Mouse (Mus musculus): ENCODE measurements around the gene Sumo1. TPM values are rescaled to one million over a fixed set of nuclear protein-coding genes. Genes with fewer than 3 reads are reported as not detected.

Gene Sumo1
- total and polyA plus RNA-seq, 3 experiments = 122 to 505 (median 296) TPM

DNA sequence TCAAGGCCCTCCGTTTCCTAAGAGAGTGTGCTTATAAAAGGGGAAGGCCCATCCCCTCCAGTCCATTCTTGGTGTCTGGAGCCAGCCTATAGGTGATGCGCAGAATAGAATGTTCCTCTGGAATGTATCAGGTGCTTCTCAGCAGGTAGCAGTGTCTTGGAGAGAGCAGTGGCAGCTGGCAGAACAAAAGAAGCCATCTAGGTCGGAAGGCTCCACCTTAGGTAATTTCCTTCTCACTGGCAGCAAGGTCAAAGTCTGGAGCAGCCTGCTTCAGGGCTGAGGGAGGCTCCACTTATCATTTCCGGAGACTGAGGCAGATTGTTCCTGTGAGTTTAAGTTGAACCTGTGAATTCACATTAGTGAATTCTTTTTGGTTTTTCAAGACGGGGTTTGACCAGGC, 27.1 kb upstream of the Sumo1 start:
- Histone ChIP-seq H3K4me3 (replicated peaks in 1 of 3; ENCODE audit: low read depth in 2 of 3, low read length in 2 of 3, poor library complexity in 1 of 3) (no peak overlapping the region), H3K9ac (ENCODE audit: insufficient read depth, low read depth) (no peak overlapping the region), H3K27me3 (replicated peaks) (no peaks in the 10 kb centered on the region), H3K79me2 (replicated peaks; ENCODE audit: control insufficient read depth, extremely low read depth, insufficient read depth, poor library complexity, severe bottlenecking) (peaks cover 49% of the 10 kb centered on the region), H3K4me2 (ENCODE audit: insufficient read depth, low read depth, poor library complexity, severe bottlenecking) (no peak overlapping the region), H3K9me3 (replicated peaks; ENCODE audit: low read length) (no peaks in the 10 kb centered on the region), H3K4me1 (ENCODE audit: control insufficient read depth in 1 of 2, insufficient read depth in 2 of 2) (peaks cover 0 to 7% of the 10 kb centered on the region in 2 experiments; a peak in 1 of 4 replicates), H3K36me3 (replicated peaks in 1 of 2; ENCODE audit: control insufficient read depth in 1 of 2, insufficient read depth in 1 of 2, low read length in 1 of 2) (peaks cover 50 to 87% of the 10 kb centered on the region in 2 experiments), H3K27ac (ENCODE audit: insufficient read depth, low read depth) (no peak overlapping the region)
- dilution Hi-C loops (cut with MboI; ENCODE audit: extremely low pct_ligation_motif_present, extremely low pct_unique_long_range_greater_than_20kb, low sequenced_read_pairs) (no loop called here), in situ Hi-C loops (cut with MboI; ENCODE audit: low pct_ligation_motif_present, low pct_unique_long_range_greater_than_20kb, low sequenced_read_pairs) (no loop called here)
- TF ChIP-seq EP300 (IDR thresholded peaks at IDR 0.05; ENCODE audit: low read length) = no peak
- TF ChIP-seq MEF2A (IDR thresholded peaks at IDR 0.05; ENCODE audit: borderline replicate concordance, low read depth, low read length) = no peak
- TF ChIP-seq HCFC1 (IDR thresholded peaks at IDR 0.05; ENCODE audit: low read depth, low read length) = no peak
- no peak for TF ChIP-seq ZKSCAN1 (IDR thresholded peaks at IDR 0.05; ENCODE audit: borderline replicate concordance, low read depth, low read length)
- no peak for TF ChIP-seq JUN (IDR thresholded peaks at IDR 0.05; ENCODE audit: insufficient read depth, low read depth, low read length)
- TF ChIP-seq UBTF (IDR thresholded peaks at IDR 0.05; ENCODE audit: low read depth, low read length) = no peak
- TF ChIP-seq RCOR1 (conservative IDR thresholded peaks at IDR 0.05; ENCODE audit: low read depth, low read length) = no peak
- TF ChIP-seq GABPA (IDR thresholded peaks at IDR 0.05; ENCODE audit: insufficient replicate concordance, low read depth, low read length) = no peak
- no peak for TF ChIP-seq RAD21 (IDR thresholded peaks at IDR 0.05; ENCODE audit: low read depth, low read length)
- TF ChIP-seq MYC (IDR thresholded peaks at IDR 0.05; ENCODE audit: low read depth, low read length) = no peak
- no peak for TF ChIP-seq ZC3H11A (IDR thresholded peaks at IDR 0.05; ENCODE audit: low read depth, low read length)
- no peak for TF ChIP-seq ZMIZ1 (IDR thresholded peaks at IDR 0.05; ENCODE audit: low read depth, low read length)
- no peak for TF ChIP-seq KAT2A (IDR thresholded peaks at IDR 0.05; ENCODE audit: insufficient replicate concordance, low read length)
- TF ChIP-seq SMC3 (IDR thresholded peaks at IDR 0.05; ENCODE audit: low read depth, low read length) = no peak
- DNase-seq (ENCODE audit: extremely low read depth) = no peak

DNA sequence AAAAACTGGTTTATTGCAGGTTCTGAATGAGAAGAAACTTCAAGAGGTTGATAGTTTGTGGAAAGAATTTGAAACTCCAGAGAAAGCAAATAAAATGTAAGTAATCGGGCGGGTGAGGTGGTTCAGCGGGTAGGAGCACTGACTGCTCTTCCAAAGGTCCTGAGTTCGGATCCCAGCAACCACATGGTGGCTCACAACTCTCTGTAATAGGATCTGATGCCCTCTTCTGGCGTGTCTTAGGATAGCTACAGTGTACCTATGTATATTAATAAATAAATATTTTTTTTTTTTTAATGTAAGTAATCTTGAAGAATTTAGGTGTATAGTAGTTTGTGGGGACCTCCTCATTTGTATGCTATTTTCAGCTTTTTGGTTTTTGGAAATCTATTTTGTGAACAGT, 19.8 kb upstream of the Sumo1 start:
- Histone ChIP-seq H3K9me3 (replicated peaks; ENCODE audit: low read length) (no peaks in the 10 kb centered on the region), H3K9ac (ENCODE audit: insufficient read depth, low read depth) (no peak overlapping the region), H3K4me3 (replicated peaks in 1 of 3; ENCODE audit: low read depth in 2 of 3, low read length in 2 of 3, poor library complexity in 1 of 3) (no peak overlapping the region), H3K27ac (ENCODE audit: insufficient read depth, low read depth) (no peak overlapping the region), H3K79me2 (replicated peaks; ENCODE audit: control insufficient read depth, extremely low read depth, insufficient read depth, poor library complexity, severe bottlenecking) (peaks cover 81% of the 10 kb centered on the region), H3K36me3 (replicated peaks in 1 of 2; ENCODE audit: control insufficient read depth in 1 of 2, insufficient read depth in 1 of 2, low read length in 1 of 2) (peaks cover 25 to 69% of the 10 kb centered on the region in 2 experiments), H3K27me3 (replicated peaks) (no peaks in the 10 kb centered on the region), H3K4me1 (ENCODE audit: control insufficient read depth in 1 of 2, insufficient read depth in 2 of 2) (peaks cover 0 to 25% of the 10 kb centered on the region in 2 experiments; a peak in 2 of 4 replicates), H3K4me2 (ENCODE audit: insufficient read depth, low read depth, poor library complexity, severe bottlenecking) (no peak overlapping the region)
- dilution Hi-C loops (cut with MboI; ENCODE audit: extremely low pct_ligation_motif_present, extremely low pct_unique_long_range_greater_than_20kb, low sequenced_read_pairs) (no loop called here), in situ Hi-C loops (cut with MboI; ENCODE audit: low pct_ligation_motif_present, low pct_unique_long_range_greater_than_20kb, low sequenced_read_pairs) (no loop called here)
- TF ChIP-seq ELF1 (IDR thresholded peaks at IDR 0.05; ENCODE audit: low read depth, low read length) (no peak), POLR2A (IDR thresholded peaks at IDR 0.05; ENCODE audit: low read depth, low read length) (0 out of 2 replicates have a peak, but pooled peaks have one; percentile 5), MYC (IDR thresholded peaks at IDR 0.05; ENCODE audit: low read depth, low read length) (peak; percentile 34; the same call in 1 of the 2 replicates), CTCF (conservative IDR thresholded peaks at IDR 0.05 in 1 of 2, IDR thresholded peaks at IDR 0.05 in 1 of 2; ENCODE audit: low read depth in 2 of 2, low read length in 2 of 2) (peak in 1 of 2 experiments; percentile 30; a peak in 2 of 4 replicates)
- DNase-seq (ENCODE audit: extremely low read depth) = no peak
